Mouse (Mus musculus): ENCODE results near the gene Bend7. TPM values are rescaled to one million over a fixed set of nuclear protein-coding genes. Genes with fewer than 3 reads are reported as not detected.

Bend7 gene
- polyA plus RNA-seq, 1 experiment from 2014 or later, result 4.6 TPM

- WGBS, result 96% methylated on average over 6 of the region's 6 CpGs
- no peaks in the 10 kb centered on the region for H3K27me3 ChIP-seq (replicated peaks; ENCODE audit: control insufficient read depth, insufficient read depth, low read length)
Measured at GRCm38 (mm10) chr2:4773911-4774310, 56.3 kb downstream of the Bend7 start.

GRCm38 (mm10) chr2:4777291-4777690 is 59.7 kb downstream of the Bend7 start:
- Histone ChIP-seq H3K4me3 (ENCODE audit: low read length) (no peak overlapping the region), H3K4me1 (ENCODE audit: control insufficient read depth, insufficient read depth, low read depth, low read length) (no peaks in the 10 kb centered on the region), H3K4me2 (ENCODE audit: low read length) (no peak overlapping the region), H3K36me3 (ENCODE audit: control insufficient read depth, insufficient read depth, low read length) (no peaks in the 10 kb centered on the region), H3K9me3 (ENCODE audit: control insufficient read depth, low read length) (no peaks in the 10 kb centered on the region), H3K27ac (ENCODE audit: low read depth, low read length) (no peak overlapping the region), H3K9ac (ENCODE audit: low read depth, low read length) (no peak overlapping the region), H3K27me3 (replicated peaks; ENCODE audit: control insufficient read depth, insufficient read depth, low read length) (no peaks in the 10 kb centered on the region)
- ATAC-seq, result no peak
- WGBS, result 93% methylated on average over 8 of the region's 8 CpGs

More at GRCm38 (mm10) chr2:4773911-4774310, 56.3 kb downstream of the Bend7 start:
- Histone ChIP-seq H3K9ac (ENCODE audit: low read depth, low read length) (no peak overlapping the region), H3K4me1 (ENCODE audit: control insufficient read depth, insufficient read depth, low read depth, low read length) (no peaks in the 10 kb centered on the region), H3K9me3 (ENCODE audit: control insufficient read depth, low read length) (no peaks in the 10 kb centered on the region), H3K36me3 (ENCODE audit: control insufficient read depth, insufficient read depth, low read length) (no peaks in the 10 kb centered on the region), H3K4me3 (ENCODE audit: low read length) (no peak overlapping the region), H3K4me2 (ENCODE audit: low read length) (no peak overlapping the region), H3K27ac (ENCODE audit: low read depth, low read length) (no peak overlapping the region)
- no peak for ATAC-seq

- Histone ChIP-seq H3K4me3 (ENCODE audit: low read length) (no peak overlapping the region), H3K4me1 (ENCODE audit: control insufficient read depth, insufficient read depth, low read depth, low read length) (peaks cover 2% of the 10 kb centered on the region; the same call in 1 of the 2 replicates), H3K4me2 (ENCODE audit: low read length) (no peak overlapping the region), H3K27me3 (replicated peaks; ENCODE audit: control insufficient read depth, insufficient read depth, low read length) (no peaks in the 10 kb centered on the region), H3K9me3 (ENCODE audit: control insufficient read depth, low read length) (no peaks in the 10 kb centered on the region), H3K9ac (ENCODE audit: low read depth, low read length) (no peak overlapping the region), H3K36me3 (ENCODE audit: control insufficient read depth, insufficient read depth, low read length) (no peaks in the 10 kb centered on the region), H3K27ac (ENCODE audit: low read depth, low read length) (no peak overlapping the region)
- WGBS, result 88% methylated on average over 3 of the region's 3 CpGs
- no peak for ATAC-seq
Measured at GRCm38 (mm10) chr2:4781641-4782040, 64.0 kb downstream of the Bend7 start.

- Histone ChIP-seq H3K4me3 (ENCODE audit: low read length) (no peak overlapping the region), H3K9me3 (ENCODE audit: control insufficient read depth, low read length) (no peaks in the 10 kb centered on the region), H3K4me1 (ENCODE audit: control insufficient read depth, insufficient read depth, low read depth, low read length) (peaks cover 2% of the 10 kb centered on the region; the same call in 1 of the 2 replicates), H3K27ac (ENCODE audit: low read depth, low read length) (no peak overlapping the region), H3K9ac (ENCODE audit: low read depth, low read length) (no peak overlapping the region), H3K27me3 (replicated peaks; ENCODE audit: control insufficient read depth, insufficient read depth, low read length) (no peaks in the 10 kb centered on the region), H3K4me2 (ENCODE audit: low read length) (no peak overlapping the region), H3K36me3 (ENCODE audit: control insufficient read depth, insufficient read depth, low read length) (no peaks in the 10 kb centered on the region)
- 60% methylated on average over 4 of the region's 4 CpGs for WGBS
- no peak for ATAC-seq
Measured at GRCm38 (mm10) chr2:4782401-4782800, 64.8 kb downstream of the Bend7 start.

- H3K36me3 ChIP-seq (ENCODE audit: control insufficient read depth, insufficient read depth, low read length), result no peaks in the 10 kb centered on the region
- no peaks in the 10 kb centered on the region for H3K27me3 ChIP-seq (replicated peaks; ENCODE audit: control insufficient read depth, insufficient read depth, low read length)
Measured at GRCm38 (mm10) chr2:4782809-4783641, 65.4 kb downstream of the Bend7 start.

GRCm38 (mm10) chr2:4784012-4784411 is 66.4 kb downstream of the Bend7 start:
- H3K4me2 ChIP-seq (ENCODE audit: low read length), result no peak overlapping the region
- ATAC-seq, result no peak
- WGBS, result 74% methylated on average over 8 of the region's 8 CpGs
- H3K4me3 ChIP-seq (ENCODE audit: low read length), result no peak overlapping the region
- H3K9ac ChIP-seq (ENCODE audit: low read depth, low read length), result no peak overlapping the region
- no peaks in the 10 kb centered on the region for H3K9me3 ChIP-seq (ENCODE audit: control insufficient read depth, low read length)
- no peaks in the 10 kb centered on the region for H3K36me3 ChIP-seq (ENCODE audit: control insufficient read depth, insufficient read depth, low read length)
- peaks cover 2% of the 10 kb centered on the region; the same call in 1 of the 2 replicates for H3K4me1 ChIP-seq (ENCODE audit: control insufficient read depth, insufficient read depth, low read depth, low read length)
- no peak overlapping the region for H3K27ac ChIP-seq (ENCODE audit: low read depth, low read length)
- H3K27me3 ChIP-seq (replicated peaks; ENCODE audit: control insufficient read depth, insufficient read depth, low read length), result no peaks in the 10 kb centered on the region

More at GRCm38 (mm10) chr2:4782809-4783641, 65.4 kb downstream of the Bend7 start:
- H3K9me3 ChIP-seq (ENCODE audit: control insufficient read depth, low read length), result no peaks in the 10 kb centered on the region
- peaks cover 2% of the 10 kb centered on the region; the same call in 1 of the 2 replicates for H3K4me1 ChIP-seq (ENCODE audit: control insufficient read depth, insufficient read depth, low read depth, low read length)
- no peak overlapping the region for H3K4me3 ChIP-seq (ENCODE audit: low read length)
- no peak overlapping the region for H3K27ac ChIP-seq (ENCODE audit: low read depth, low read length)
- H3K9ac ChIP-seq (ENCODE audit: low read depth, low read length), result no peak overlapping the region
- 62% methylated on average over 11 of the region's 11 CpGs for WGBS
- no peak overlapping the region for H3K4me2 ChIP-seq (ENCODE audit: low read length)
- no peak for ATAC-seq

- no peaks in the 10 kb centered on the region for H3K27me3 ChIP-seq (replicated peaks; ENCODE audit: control insufficient read depth, insufficient read depth, low read length)
- no peak overlapping the region for H3K27ac ChIP-seq (ENCODE audit: low read depth, low read length)
- no peaks in the 10 kb centered on the region for H3K36me3 ChIP-seq (ENCODE audit: control insufficient read depth, insufficient read depth, low read length)
- 95% methylated on average over 6 of the region's 6 CpGs for WGBS
- no peak overlapping the region for H3K9ac ChIP-seq (ENCODE audit: low read depth, low read length)
- H3K9me3 ChIP-seq (ENCODE audit: control insufficient read depth, low read length), result no peaks in the 10 kb centered on the region
- no peak for ATAC-seq
- H3K4me3 ChIP-seq (ENCODE audit: low read length), result no peak overlapping the region
- no peak overlapping the region for H3K4me2 ChIP-seq (ENCODE audit: low read length)
- peaks cover 2% of the 10 kb centered on the region; the same call in 1 of the 2 replicates for H3K4me1 ChIP-seq (ENCODE audit: control insufficient read depth, insufficient read depth, low read depth, low read length)
Measured at GRCm38 (mm10) chr2:4785016-4785415, 67.4 kb downstream of the Bend7 start.

- no peak overlapping the region for H3K9ac ChIP-seq (ENCODE audit: low read depth, low read length)
- H3K4me3 ChIP-seq (ENCODE audit: low read length), result no peak overlapping the region
- no peak for ATAC-seq
- 77% methylated on average over 7 of the region's 7 CpGs for WGBS
- no peak overlapping the region for H3K4me2 ChIP-seq (ENCODE audit: low read length)
- H3K27ac ChIP-seq (ENCODE audit: low read depth, low read length), result no peak overlapping the region
- peaks cover 2% of the 10 kb centered on the region; the same call in 1 of the 2 replicates for H3K4me1 ChIP-seq (ENCODE audit: control insufficient read depth, insufficient read depth, low read depth, low read length)
- H3K9me3 ChIP-seq (ENCODE audit: control insufficient read depth, low read length), result no peaks in the 10 kb centered on the region
- H3K36me3 ChIP-seq (ENCODE audit: control insufficient read depth, insufficient read depth, low read length), result no peaks in the 10 kb centered on the region
- no peaks in the 10 kb centered on the region for H3K27me3 ChIP-seq (replicated peaks; ENCODE audit: control insufficient read depth, insufficient read depth, low read length)
Measured at GRCm38 (mm10) chr2:4787223-4787622, 69.6 kb downstream of the Bend7 start.

- no peak overlapping the region for H3K27ac ChIP-seq (ENCODE audit: low read depth, low read length)
- no peaks in the 10 kb centered on the region for H3K4me1 ChIP-seq (ENCODE audit: control insufficient read depth, insufficient read depth, low read depth, low read length)
- H3K36me3 ChIP-seq (ENCODE audit: control insufficient read depth, insufficient read depth, low read length), result no peaks in the 10 kb centered on the region
- no peaks in the 10 kb centered on the region for H3K27me3 ChIP-seq (replicated peaks; ENCODE audit: control insufficient read depth, insufficient read depth, low read length)
- no peak for ATAC-seq
- 90% methylated on average over 7 of the region's 8 CpGs for WGBS
- no peak overlapping the region for H3K4me3 ChIP-seq (ENCODE audit: low read length)
- no peak overlapping the region for H3K9ac ChIP-seq (ENCODE audit: low read depth, low read length)
- H3K9me3 ChIP-seq (ENCODE audit: control insufficient read depth, low read length), result no peaks in the 10 kb centered on the region
- no peak overlapping the region for H3K4me2 ChIP-seq (ENCODE audit: low read length)
Measured at GRCm38 (mm10) chr2:4791646-4792045, 74.0 kb downstream of the Bend7 start.

Data from hindbrain, embryonic 16.5 days (tissue).